Mouse (Mus musculus): ENCODE data around the gene Tsr3. TPM values are rescaled to one million over a fixed set of nuclear protein-coding genes. Genes with fewer than 3 reads are reported as not detected.
"Not testable (repeated sequence)": the region's sequence is repeated elsewhere in the genome, so short reads cannot be mapped to it uniquely, and the experiment has no call there.

Gene Tsr3
- polyA plus RNA-seq (2021) = 40.6 TPM

GRCm38 (mm10) chr17:25239695-25240636 lies at the start of gene Tsr3, which contains the start of gene Gnptg:
Gene Tsr3, plus strand, starts transcription at chr17:25240170.
Gene Gnptg, minus strand, starts transcription at chr17:25240124.
- no peaks in the 10 kb centered on the region for H3K27me3 ChIP-seq
- TF ChIP-seq CTCF (IDR thresholded peaks at IDR 0.05) = no peak
- ChIA-PET POLR2A (interaction anchor here (0.8 to 2.0 kb wide), 2 partner anchors 28 to 33 kb away, joined by 3 to 6 read pairs; no protein-coding TSS in a partner anchor), CTCF (interaction anchor here (1.0 kb wide), 2 partner anchors 8 to 45 kb away, joined by 3 read pairs; no protein-coding TSS in a partner anchor)
- peak; percentile 46 for ATAC-seq
- in situ Hi-C loops (cut with MboI; ENCODE audit: low pct_unique_long_range_greater_than_20kb) = no loop called here
- DNase-seq (ENCODE audit: low read depth, low spot score) = no peak

GRCm38 (mm10) chr17:25202401-25202800 lies 37.6 kb upstream of the Tsr3 start:
- DNase-seq (ENCODE audit: low read depth, low spot score) (no peak), ATAC-seq (no peak)
- no peaks in the 10 kb centered on the region for H3K27me3 ChIP-seq
- in situ Hi-C loops (cut with MboI; ENCODE audit: low pct_unique_long_range_greater_than_20kb) = no loop called here
- ChIA-PET CTCF (no interaction called here), POLR2A (no interaction called here)
- no peak for TF ChIP-seq CTCF (IDR thresholded peaks at IDR 0.05)

GRCm38 (mm10) chr17:25210006-25210405 lies 30.0 kb upstream of the Tsr3 start:
- no peak for DNase-seq (ENCODE audit: low read depth, low spot score)
- POLR2A ChIA-PET = no interaction called here
- CTCF ChIA-PET = no interaction called here
- no peak for ATAC-seq
- TF ChIP-seq CTCF (IDR thresholded peaks at IDR 0.05) = no peak
- in situ Hi-C loops (cut with MboI; ENCODE audit: low pct_unique_long_range_greater_than_20kb) = no loop called here
- H3K27me3 ChIP-seq = no peaks in the 10 kb centered on the region

GRCm38 (mm10) chr17:25210680-25211466 lies 29.1 kb upstream of the Tsr3 start:
- no peaks in the 10 kb centered on the region for H3K27me3 ChIP-seq
- CTCF ChIA-PET = no interaction called here
- no peak for TF ChIP-seq CTCF (IDR thresholded peaks at IDR 0.05)
- DNase-seq (ENCODE audit: low read depth, low spot score) (no peak), ATAC-seq (no peak)
- in situ Hi-C loops (cut with MboI; ENCODE audit: low pct_unique_long_range_greater_than_20kb) = no loop called here
- POLR2A ChIA-PET = no interaction called here

- H3K27me3 ChIP-seq = no peaks in the 10 kb centered on the region
- TF ChIP-seq CTCF (IDR thresholded peaks at IDR 0.05) = no peak
- no peak for ATAC-seq
- DNase-seq (ENCODE audit: low read depth, low spot score) = no peak
- in situ Hi-C loops (cut with MboI; ENCODE audit: low pct_unique_long_range_greater_than_20kb) = no loop called here
- POLR2A ChIA-PET = no interaction called here
- CTCF ChIA-PET = no interaction called here
Measured at GRCm38 (mm10) chr17:25211705-25212104, 28.3 kb upstream of the Tsr3 start.

GRCm38 (mm10) chr17:25215431-25215830 lies 24.5 kb upstream of the Tsr3 start:
- H3K27me3 ChIP-seq = no peaks in the 10 kb centered on the region
- ChIA-PET POLR2A (no interaction called here), CTCF (no interaction called here)
- DNase-seq (ENCODE audit: low read depth, low spot score) (no peak), ATAC-seq (no peak)
- TF ChIP-seq CTCF (IDR thresholded peaks at IDR 0.05) = no peak
- in situ Hi-C loops (cut with MboI; ENCODE audit: low pct_unique_long_range_greater_than_20kb) = no loop called here

GRCm38 (mm10) chr17:25218967-25219366 lies 21.0 kb upstream of the Tsr3 start:
- ChIA-PET CTCF (no interaction called here), POLR2A (interaction anchor here (0.5 kb wide), 1 partner anchor 495 kb away, joined by 3 read pairs; the partner anchor contains the start of gene Ndufb10)
- DNase-seq (ENCODE audit: low read depth, low spot score) = no peak
- no peak for TF ChIP-seq CTCF (IDR thresholded peaks at IDR 0.05)
- no peaks in the 10 kb centered on the region for H3K27me3 ChIP-seq
- ATAC-seq = no peak
- in situ Hi-C loops (cut with MboI; ENCODE audit: low pct_unique_long_range_greater_than_20kb) = no loop called here

- ChIA-PET CTCF (no interaction called here), POLR2A (no interaction called here)
- ATAC-seq (no peak), DNase-seq (ENCODE audit: low read depth, low spot score) (no peak)
- TF ChIP-seq CTCF (IDR thresholded peaks at IDR 0.05) = no peak
- no peaks in the 10 kb centered on the region for H3K27me3 ChIP-seq
- in situ Hi-C loops (cut with MboI; ENCODE audit: low pct_unique_long_range_greater_than_20kb) = no loop called here
Measured at GRCm38 (mm10) chr17:25219492-25220295, 20.3 kb upstream of the Tsr3 start.

- POLR2A ChIA-PET = no interaction called here
- in situ Hi-C loops (cut with MboI; ENCODE audit: low pct_unique_long_range_greater_than_20kb) = no loop called here
- TF ChIP-seq CTCF (IDR thresholded peaks at IDR 0.05) = no peak
- CTCF ChIA-PET = interaction anchor here (1.1 kb wide), 1 partner anchor 205 kb away, joined by 3 read pairs; the partner anchor contains the start of gene Cramp1l
- DNase-seq (ENCODE audit: low read depth, low spot score) (no peak), ATAC-seq (no peak)
- no peaks in the 10 kb centered on the region for H3K27me3 ChIP-seq
Measured at GRCm38 (mm10) chr17:25220746-25221145, 19.2 kb upstream of the Tsr3 start.

- TF ChIP-seq CTCF (IDR thresholded peaks at IDR 0.05) = no peak
- ChIA-PET POLR2A (no interaction called here), CTCF (interaction anchor here (1.1 kb wide), 1 partner anchor 207 kb away, joined by 3 read pairs; the partner anchor contains the start of gene Cramp1l)
- ATAC-seq (peak; percentile 15), DNase-seq (ENCODE audit: low read depth, low spot score) (no peak)
- no peaks in the 10 kb centered on the region for H3K27me3 ChIP-seq
- in situ Hi-C loops (cut with MboI; ENCODE audit: low pct_unique_long_range_greater_than_20kb) = no loop called here
Measured at GRCm38 (mm10) chr17:25221821-25222503, 18.0 kb upstream of the Tsr3 start.

GRCm38 (mm10) chr17:25222504-25222940 lies 17.4 kb upstream of the Tsr3 start:
- DNase-seq (ENCODE audit: low read depth, low spot score); H3K27me3 ChIP-seq; POLR2A ChIA-PET; CTCF ChIA-PET; in situ Hi-C loops (cut with MboI; ENCODE audit: low pct_unique_long_range_greater_than_20kb): not testable (repeated sequence)
- ATAC-seq = peak; percentile 48

Measured in Patski (cell line).